Mouse (Mus musculus) myocyte (in vitro differentiated cells): ENCODE results near the gene Fars2.

Experiments used
- CEBPB ChIP-seq: IDR thresholded peaks from 2 replicates; pipeline ENCODE4 v1.6.1; 2011; ENCODE audit warnings: mild to moderate bottlenecking, moderate library complexity; ENCODE audit not compliant: poor library complexity, insufficient read depth, severe bottlenecking
- E2F4 ChIP-seq: IDR thresholded peaks from one replicate; pipeline ENCODE4 v1.6.1; 2011; ENCODE audit warnings: mild to moderate bottlenecking, control low read depth, moderate library complexity; ENCODE audit not compliant: insufficient read depth
- MAX ChIP-seq: IDR thresholded peaks from one replicate; pipeline ENCODE4 v1.6.1; 2011; ENCODE audit warnings: low read depth, mild to moderate bottlenecking, control low read depth
- MYOD1 ChIP-seq, 3 experiments: IDR thresholded peaks; one replicate each; pipeline ENCODE4 v1.6.1; 2011; ENCODE audit warnings: control low read depth in 2 of 3, low read depth in 2 of 3, mild to moderate bottlenecking in 2 of 3, moderate library complexity in 1 of 3; ENCODE audit not compliant: insufficient read length in 2 of 3, control insufficient read depth in 1 of 3
- MYOG ChIP-seq, 3 experiments: IDR thresholded peaks; one replicate each; pipeline ENCODE4 v1.6.1; 2011; ENCODE audit warnings: control low read depth in 2 of 3, low read depth in 2 of 3, mild to moderate bottlenecking in 2 of 3; ENCODE audit not compliant: insufficient read length in 2 of 3, control insufficient read depth in 1 of 3, insufficient read depth in 1 of 3
- POLR2A ChIP-seq: IDR thresholded peaks from one replicate; pipeline ENCODE4 v1.6.1; 2011; ENCODE audit warnings: low read depth, mild to moderate bottlenecking, control low read depth, moderate library complexity; ENCODE audit not compliant: insufficient read length
- POLR2AphosphoS2 ChIP-seq: IDR thresholded peaks from one replicate; pipeline ENCODE4 v1.6.1; 2011; ENCODE audit warnings: low read depth, control low read depth; ENCODE audit not compliant: insufficient read length
- REST ChIP-seq: IDR thresholded peaks from one replicate; pipeline ENCODE4 v1.6.1; 2011; ENCODE audit warnings: mild to moderate bottlenecking, control low read depth, moderate library complexity; ENCODE audit not compliant: insufficient read depth, insufficient read length
- TCF12 ChIP-seq: IDR thresholded peaks from one replicate; pipeline ENCODE4 v1.6.1; 2011; ENCODE audit warnings: mild to moderate bottlenecking, control low read depth; ENCODE audit not compliant: poor library complexity, insufficient read depth, severe bottlenecking
- USF1 ChIP-seq: IDR thresholded peaks from one replicate; pipeline ENCODE4 v1.6.1; 2011; ENCODE audit warnings: low read depth, mild to moderate bottlenecking, control low read depth, moderate library complexity

GRCm38 (mm10) chr13:36538385-36538784 is 421.2 kb downstream of the Fars2 start:
- TF ChIP-seq CEBPB (no peak), POLR2A (no peak), MYOD1 (IDR thresholded peaks at IDR 0.05; ENCODE audit: control insufficient read depth in 1 of 3, insufficient read length in 2 of 3, low read depth in 2 of 3) (no peak), MAX (no peak), POLR2AphosphoS2 (no peak), REST (no peak), USF1 (no peak), MYOG (IDR thresholded peaks at IDR 0.05; ENCODE audit: control insufficient read depth in 1 of 3, insufficient read depth in 1 of 3, insufficient read length in 2 of 3, low read depth in 2 of 3) (no peak), E2F4 (no peak), TCF12 (no peak)
